Mouse (Mus musculus): Measurements from ENCODE around the gene Sh3d19. TPM values are rescaled to one million over a fixed set of nuclear protein-coding genes. Genes with fewer than 3 reads are reported as not detected.

Gene Sh3d19
- 1 to 10 TPM; 8.0 to 9.2 TPM for total RNA-seq (2021)
- long read RNA-seq, experiment 1, partial matches to known transcripts, result 0 of 2 reads
- long read RNA-seq, experiment 1, other reads (novel, unspliced or antisense), result 1 of 2 reads
- long read RNA-seq, experiment 2, partial matches to known transcripts, result 0 of 1 reads
- long read RNA-seq, experiment 2, other reads (novel, unspliced or antisense), result 1 of 1 reads

- DNase-seq (ENCODE audit: low spot score), result peak; percentile 76
Observed at GRCm38 (mm10) chr3:85970742-85971598, at the start of gene Sh3d19. Sh3d19 (plus strand) TSS chr3:85971109.

- no peak for DNase-seq (ENCODE audit: low spot score)
Observed at GRCm38 (mm10) chr3:85922331-85922730, 48.6 kb upstream of the Sh3d19 start.

- no peak for DNase-seq (ENCODE audit: low spot score)
Observed at GRCm38 (mm10) chr3:85923343-85923742, 47.6 kb upstream of the Sh3d19 start.

GRCm38 (mm10) chr3:85923954-85924945 is 46.7 kb upstream of the Sh3d19 start:
- peak; percentile 80 for DNase-seq (ENCODE audit: low spot score)

GRCm38 (mm10) chr3:85927296-85927695 is 43.6 kb upstream of the Sh3d19 start:
- DNase-seq (ENCODE audit: low spot score), result no peak

GRCm38 (mm10) chr3:85928140-85928611 is 42.7 kb upstream of the Sh3d19 start:
- DNase-seq (ENCODE audit: low spot score), result peak; percentile 79

- no peak for DNase-seq (ENCODE audit: low spot score)
Observed at GRCm38 (mm10) chr3:85929711-85930110, 41.2 kb upstream of the Sh3d19 start.

- DNase-seq (ENCODE audit: low spot score), result no peak
Observed at GRCm38 (mm10) chr3:85930671-85931255, 40.1 kb upstream of the Sh3d19 start.

- DNase-seq (ENCODE audit: low spot score), result no peak
Observed at GRCm38 (mm10) chr3:85931859-85932258, 39.0 kb upstream of the Sh3d19 start.

- no peak for DNase-seq (ENCODE audit: low spot score)
Observed at GRCm38 (mm10) chr3:85933586-85933985, 37.3 kb upstream of the Sh3d19 start.

GRCm38 (mm10) chr3:85950914-85951313 is 20.0 kb upstream of the Sh3d19 start:
- no peak for DNase-seq (ENCODE audit: low spot score)

- DNase-seq (ENCODE audit: low spot score), result no peak
Observed at GRCm38 (mm10) chr3:85952696-85953283, 18.1 kb upstream of the Sh3d19 start.

GRCm38 (mm10) chr3:85955269-85955668 is 15.6 kb upstream of the Sh3d19 start:
- no peak for DNase-seq (ENCODE audit: low spot score)

- DNase-seq (ENCODE audit: low spot score), result no peak
Observed at GRCm38 (mm10) chr3:85955704-85956103, 15.2 kb upstream of the Sh3d19 start.

- no peak for DNase-seq (ENCODE audit: low spot score)
Observed at GRCm38 (mm10) chr3:85959669-85960068, 11.2 kb upstream of the Sh3d19 start.

GRCm38 (mm10) chr3:85961134-85961533 is 9.8 kb upstream of the Sh3d19 start:
- DNase-seq (ENCODE audit: low spot score), result no peak

GRCm38 (mm10) chr3:85965479-85965878 is 5.4 kb upstream of the Sh3d19 start:
- DNase-seq (ENCODE audit: low spot score), result no peak

- no peak for DNase-seq (ENCODE audit: low spot score)
Observed at GRCm38 (mm10) chr3:85969040-85969439, 1.9 kb upstream of the Sh3d19 start.

GRCm38 (mm10) chr3:85971599-85971975 is 678 bp downstream of the Sh3d19 start:
- peak; percentile 1 for DNase-seq (ENCODE audit: low spot score)

GRCm38 (mm10) chr3:85973376-85974140 is 2.6 kb downstream of the Sh3d19 start:
- DNase-seq (ENCODE audit: low spot score), result no peak

All from gastrocnemius, adult 18-20 months (tissue).